Mouse (Mus musculus) testis, adult 2 months (tissue): ENCODE results near the gene Gm20388.
A peak's percentile ranks its signal among the peaks of the same experiment; 100 is the strongest.

Source experiments
- CTCF ChIP-seq: fragments of 200-500 bp; IDR thresholded peaks from 2 replicates; pipeline ENCODE4 v1.5.1; 2012; ENCODE audit warnings: low read depth, mild to moderate bottlenecking, inconsistent platforms, low read length, moderate library complexity; ENCODE audit not compliant: control insufficient read depth, insufficient read depth, insufficient replicate concordance
- POLR2A ChIP-seq: fragments of 200-500 bp; IDR thresholded peaks from 2 replicates; pipeline ENCODE4 v1.6.1; 2012; ENCODE audit warnings: low read depth, mild to moderate bottlenecking, inconsistent platforms, low read length, moderate library complexity; ENCODE audit not compliant: control insufficient read depth

DNA sequence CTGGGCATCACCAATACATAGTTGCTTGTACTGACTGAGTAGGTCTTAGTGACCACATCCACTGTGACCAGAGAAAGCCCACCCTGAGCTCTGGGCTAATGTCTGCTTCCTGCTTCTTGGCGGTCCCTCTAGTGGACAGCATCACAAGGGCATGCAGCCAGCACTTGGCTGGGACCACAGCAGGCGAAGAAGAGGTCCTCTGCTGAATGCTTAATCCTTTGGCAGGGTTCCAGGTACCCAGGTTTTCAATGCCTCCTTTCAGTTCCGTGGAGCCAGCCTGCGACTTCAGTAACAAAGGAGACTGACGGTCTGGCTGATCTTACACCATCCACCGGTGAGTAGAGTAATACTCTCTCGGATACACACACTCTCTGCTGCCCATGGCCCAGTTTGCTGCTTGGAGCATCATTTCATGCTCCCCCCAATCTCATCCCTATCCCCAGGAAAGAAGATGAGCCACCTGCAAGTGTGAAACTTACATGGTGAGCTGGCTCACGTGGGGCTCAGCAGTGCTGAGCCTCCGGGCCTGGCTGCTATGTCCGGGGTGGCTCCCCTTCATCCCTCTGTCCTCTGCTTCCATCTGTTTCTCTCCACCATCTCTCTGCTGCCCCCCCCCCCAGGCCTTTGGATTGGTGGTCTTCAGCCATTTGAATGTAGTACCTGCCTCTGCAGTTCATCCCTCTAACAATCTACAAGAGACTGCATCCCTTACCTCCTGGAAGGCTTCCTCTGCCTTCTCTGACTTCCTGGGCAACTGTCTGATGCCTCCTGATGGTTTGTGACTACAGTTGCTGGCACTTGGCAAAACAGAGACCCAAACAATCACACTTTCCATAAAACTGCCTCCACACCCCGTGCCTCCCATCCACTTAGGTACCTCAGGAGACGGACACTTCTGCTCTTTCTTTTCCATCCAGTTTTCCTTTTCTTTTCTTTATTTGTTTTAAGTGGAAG lies 2025.0 kb downstream of the Gm20388 start:
- peak; percentile 43; the same call in 1 of the 2 replicates for TF ChIP-seq CTCF
- no peak for TF ChIP-seq POLR2A
